Mouse (Mus musculus) adrenal gland, adult 18-20 months (tissue): ENCODE results near the gene Nell2. TPM values are rescaled to one million over a fixed set of nuclear protein-coding genes. Genes with fewer than 3 reads are reported as not detected.
"Not testable (repeated sequence)": the region's sequence is repeated elsewhere in the genome, so short reads cannot be mapped to it uniquely, and the experiment has no call there.

ENCODE experiments used
- DNase-seq, 2 experiments: peaks; one replicate each; pipeline ENCODE4 v3.0.0; 2021 to 2022; ENCODE audit warnings: low spot score in 2 of 2
- long read RNA-seq, 2 experiments: library from polyadenylated mRNA; stranded (forward); transcript quantifications; one replicate each; pipeline ENCODE4 v2.0.0; 2021
- total RNA-seq, 2 experiments: library from RNA; stranded (reverse); gene quantifications; 1 replicate in 1 of 2; 2 replicates in 1 of 2; pipeline ENCODE4 v1.2.3; 2021

Nell2 gene
- 1 to 10 TPM; 1.9 to 2.7 TPM for total RNA-seq
- long read RNA-seq, experiment 1, partial matches to known transcripts, result 1 of 3 reads
- long read RNA-seq, experiment 1, other reads (novel, unspliced or antisense), result 2 of 3 reads
- long read RNA-seq, experiment 2, partial matches to known transcripts, result 1 of 16 reads
- long read RNA-seq, experiment 2, other reads (novel, unspliced or antisense), result 15 of 16 reads

- DNase-seq, result peak; percentile 23
These were observed at the start of gene Nell2 for GRCm38 (mm10) chr15:95527948-95528861. Gene Nell2, minus strand, starts transcription at chr15:95528559.

GRCm38 (mm10) chr15:95574661-95575060 is 46.3 kb upstream of the Nell2 start:
- DNase-seq, result peak; percentile 21 to 37

- DNase-seq, result no peak
These were observed 41.2 kb upstream of the Nell2 start for GRCm38 (mm10) chr15:95569606-95570005.

- no peak for DNase-seq
These were observed 36.8 kb upstream of the Nell2 start for GRCm38 (mm10) chr15:95565160-95565559.

GRCm38 (mm10) chr15:95561303-95561702 is 32.9 kb upstream of the Nell2 start:
- DNase-seq, result no peak

- no peak for DNase-seq
These were observed 21.7 kb upstream of the Nell2 start for GRCm38 (mm10) chr15:95550011-95550410.

- DNase-seq, result no peak
These were observed 14.3 kb upstream of the Nell2 start for GRCm38 (mm10) chr15:95542632-95543031.

- DNase-seq, result no peak
These were observed 8.4 kb upstream of the Nell2 start for GRCm38 (mm10) chr15:95536724-95537123.

GRCm38 (mm10) chr15:95536230-95536629 is 7.9 kb upstream of the Nell2 start:
- no peak for DNase-seq

GRCm38 (mm10) chr15:95534644-95535043 is 6.3 kb upstream of the Nell2 start:
- DNase-seq, result no peak

GRCm38 (mm10) chr15:95527461-95527947 is 855 bp downstream of the Nell2 start:
- peak in 1 of 2 experiments; percentile 2 for DNase-seq

GRCm38 (mm10) chr15:95526626-95527411 is 1.5 kb downstream of the Nell2 start:
- DNase-seq, result no peak

- DNase-seq, result no peak
These were observed 2.4 kb downstream of the Nell2 start for GRCm38 (mm10) chr15:95525997-95526396.

GRCm38 (mm10) chr15:95518204-95518603 is 10.2 kb downstream of the Nell2 start:
- no peak for DNase-seq

- not testable (repeated sequence) for DNase-seq
These were observed 15.1 kb downstream of the Nell2 start for GRCm38 (mm10) chr15:95513306-95513705.

GRCm38 (mm10) chr15:95495666-95496065 is 32.7 kb downstream of the Nell2 start:
- no peak for DNase-seq

- no peak for DNase-seq
These were observed 33.2 kb downstream of the Nell2 start for GRCm38 (mm10) chr15:95495193-95495592.

GRCm38 (mm10) chr15:95492201-95492600 is 36.2 kb downstream of the Nell2 start:
- DNase-seq, result no peak

- DNase-seq, result no peak
These were observed 39.2 kb downstream of the Nell2 start for GRCm38 (mm10) chr15:95489174-95489573.

GRCm38 (mm10) chr15:95487961-95488360 is 40.4 kb downstream of the Nell2 start:
- DNase-seq, result no peak

GRCm38 (mm10) chr15:95482002-95482401 is 46.4 kb downstream of the Nell2 start:
- DNase-seq, result no peak
